Mouse (Mus musculus): ENCODE data around the gene Rtl10. TPM values are rescaled to one million over a fixed set of nuclear protein-coding genes. Genes with fewer than 3 reads are reported as not detected.

Rtl10 gene
- total and polyA plus RNA-seq, 3 experiments = 5.9 to 13.3 TPM; not detected in 1

DNA sequence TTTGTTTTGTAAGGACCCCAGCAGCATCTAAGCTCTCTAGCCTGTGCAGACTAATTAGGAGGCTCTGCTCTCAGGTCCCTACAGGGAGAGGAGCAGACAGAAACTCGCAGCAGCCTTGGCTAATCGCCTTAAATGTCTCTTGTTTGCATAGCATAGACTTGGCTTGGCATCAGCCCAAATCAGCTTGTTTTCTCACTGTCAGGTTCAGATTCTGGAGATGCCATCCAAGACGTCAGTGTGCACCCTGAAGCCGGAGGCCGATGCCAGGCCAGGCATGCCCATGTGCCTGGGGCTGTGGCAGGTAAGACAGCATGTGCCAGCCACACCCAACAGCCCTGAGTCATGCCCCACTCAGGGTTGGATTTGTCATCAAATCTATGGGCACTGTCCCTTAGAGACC lies 49.2 kb downstream of the Rtl10 start:
- TF ChIP-seq NELFE (IDR thresholded peaks at IDR 0.05; ENCODE audit: low read depth, low read length) (no peak), ETS1 (IDR thresholded peaks at IDR 0.05; ENCODE audit: low read depth, low read length) (no peak), BHLHE40 (IDR thresholded peaks at IDR 0.05; ENCODE audit: borderline replicate concordance, low read depth, low read length) (no peak), USF2 (IDR thresholded peaks at IDR 0.05; ENCODE audit: borderline replicate concordance in 1 of 2, insufficient read depth in 1 of 2, low read depth in 1 of 2, low read length in 2 of 2) (no peak), POLR2A (IDR thresholded peaks at IDR 0.05; ENCODE audit: control insufficient read depth in 1 of 2, insufficient read depth in 1 of 2, low read depth in 1 of 2, low read length in 2 of 2, poor library complexity in 1 of 2) (no peak)
- H3K79me2 ChIP-seq (ENCODE audit: control insufficient read depth, insufficient read depth, low read length, poor library complexity) = no peaks in the 10 kb centered on the region
- H3K27ac ChIP-seq (ENCODE audit: control insufficient read depth, low read depth, low read length) = no peak overlapping the region
- no peak for DNase-seq (ENCODE audit: low read depth, low spot score)
- H3K27me3 ChIP-seq (ENCODE audit: control insufficient read depth in 1 of 2, insufficient read depth in 2 of 2, low read length in 2 of 2) = no peaks in the 10 kb centered on the region
- no peaks in the 10 kb centered on the region for H3K9me3 ChIP-seq (replicated peaks; ENCODE audit: insufficient read depth, low read length)
- no peak overlapping the region for H3K9ac ChIP-seq (ENCODE audit: control insufficient read depth, low read depth, low read length, poor library complexity, severe bottlenecking)
- H3K36me3 ChIP-seq (ENCODE audit: control insufficient read depth in 1 of 2, insufficient read depth in 2 of 2, low read length in 2 of 2) = no peaks in the 10 kb centered on the region
- H3K4me3 ChIP-seq (ENCODE audit: control insufficient read depth in 1 of 2, insufficient read depth in 1 of 2, low read depth in 2 of 2, low read length in 2 of 2) = no peak overlapping the region
- H3K4me1 ChIP-seq (ENCODE audit: control insufficient read depth in 1 of 2, insufficient read depth in 2 of 2, low read length in 2 of 2) = no peaks in the 10 kb centered on the region

Other genes with a start within 250 kb of the Rtl10 start
- 0.77 and 0.85 TPM in 2 replicates for gene Gm49776, start 240.6 kb upstream of the Rtl10 start, total RNA-seq (2012; rRNA removed)
- 10 to 100 TPM in 1 of 2 experiments, not detected in 1; 32.7 TPM for gene Gm49776, start 240.6 kb upstream of the Rtl10 start, polyA plus RNA-seq (2012; ENCODE audit: insufficient read depth in 1 of 2, insufficient read length in 2 of 2, low read depth in 1 of 2, low replicate concordance in 2 of 2, missing spikeins in 1 of 2)
- 40.3 and 40.6 TPM in 2 replicates for gene Dgcr8, start 209.7 kb upstream of the Rtl10 start, total RNA-seq (2012; rRNA removed)
- gene Dgcr8, start 209.7 kb upstream of the Rtl10 start, polyA plus RNA-seq (2012; ENCODE audit: insufficient read depth in 1 of 2, insufficient read length in 2 of 2, low read depth in 1 of 2, low replicate concordance in 2 of 2, missing spikeins in 1 of 2) = 10 to 100 TPM in 1 of 2 experiments, not detected in 1; 39.6 TPM
- gene Tango2, start 150.8 kb upstream of the Rtl10 start, total RNA-seq (2012; rRNA removed) = 38.0 and 55.9 TPM in 2 replicates
- 10 to 100 TPM in 1 of 2 experiments, not detected in 1; 98.3 TPM for gene Tango2, start 150.8 kb upstream of the Rtl10 start, polyA plus RNA-seq (2012; ENCODE audit: insufficient read depth in 1 of 2, insufficient read length in 2 of 2, low read depth in 1 of 2, low replicate concordance in 2 of 2, missing spikeins in 1 of 2)
- 8.9 and 9.1 TPM in 2 replicates for gene Arvcf, start 150.7 kb upstream of the Rtl10 start, total RNA-seq (2012; rRNA removed)
- gene Arvcf, start 150.7 kb upstream of the Rtl10 start, polyA plus RNA-seq (2012; ENCODE audit: insufficient read depth in 1 of 2, insufficient read length in 2 of 2, low read depth in 1 of 2, low replicate concordance in 2 of 2, missing spikeins in 1 of 2) = 10 to 100 TPM in 1 of 2 experiments, not detected in 1; 14.5 TPM
- 25.7 and 31.2 TPM in 2 replicates for gene Txnrd2, start 72.5 kb upstream of the Rtl10 start, total RNA-seq (2012; rRNA removed)
- gene Txnrd2, start 72.5 kb upstream of the Rtl10 start, polyA plus RNA-seq (2012; ENCODE audit: insufficient read depth in 1 of 2, insufficient read length in 2 of 2, low read depth in 1 of 2, low replicate concordance in 2 of 2, missing spikeins in 1 of 2) = 10 to 100 TPM in 1 of 2 experiments, not detected in 1; 46.8 TPM
- 48.8 and 62.5 TPM in 2 replicates for gene Comt, start 72.0 kb upstream of the Rtl10 start, total RNA-seq (2012; rRNA removed)
- gene Comt, start 72.0 kb upstream of the Rtl10 start, polyA plus RNA-seq (2012; ENCODE audit: insufficient read depth in 1 of 2, insufficient read length in 2 of 2, low read depth in 1 of 2, low replicate concordance in 2 of 2, missing spikeins in 1 of 2) = 10 to 100 TPM in 1 of 2 experiments, not detected in 1; 71.8 TPM
- gene Gnb1l, start 188 bp upstream of the Rtl10 start, total RNA-seq (2012; rRNA removed) = 31.4 and 37.9 TPM in 2 replicates
- 10 to 100 TPM in 1 of 2 experiments, not detected in 1; 47.8 TPM for gene Gnb1l, start 188 bp upstream of the Rtl10 start, polyA plus RNA-seq (2012; ENCODE audit: insufficient read depth in 1 of 2, insufficient read length in 2 of 2, low read depth in 1 of 2, low replicate concordance in 2 of 2, missing spikeins in 1 of 2)
- gene Tbx1, start 91.8 kb downstream of the Rtl10 start, total RNA-seq (2012; rRNA removed) = not detected in 2 replicates
- not detected for gene Tbx1, start 91.8 kb downstream of the Rtl10 start, polyA plus RNA-seq (2012; ENCODE audit: insufficient read depth in 1 of 2, insufficient read length in 2 of 2, low read depth in 1 of 2, low replicate concordance in 2 of 2, missing spikeins in 1 of 2)
- 0.35 and 0.42 TPM in 2 replicates for gene Gp1bb, start 123.5 kb downstream of the Rtl10 start, total RNA-seq (2012; rRNA removed)
- gene Gp1bb, start 123.5 kb downstream of the Rtl10 start, polyA plus RNA-seq (2012; ENCODE audit: insufficient read depth in 1 of 2, insufficient read length in 2 of 2, low read depth in 1 of 2, low replicate concordance in 2 of 2, missing spikeins in 1 of 2) = under 1 TPM in 1 of 2 experiments, not detected in 1; 0.14 TPM
- gene Gm49601, start 127.5 kb downstream of the Rtl10 start, total RNA-seq (2012; rRNA removed) = 1.5 and 1.6 TPM in 2 replicates
- gene Gm49601, start 127.5 kb downstream of the Rtl10 start, polyA plus RNA-seq (2012; ENCODE audit: insufficient read depth in 1 of 2, insufficient read length in 2 of 2, low read depth in 1 of 2, low replicate concordance in 2 of 2, missing spikeins in 1 of 2) = 1 to 10 TPM in 1 of 2 experiments, not detected in 1; 4.6 TPM
- 7.4 and 8.3 TPM in 2 replicates for gene Sept5, start 131.1 kb downstream of the Rtl10 start, total RNA-seq (2012; rRNA removed)
- gene Sept5, start 131.1 kb downstream of the Rtl10 start, polyA plus RNA-seq (2012; ENCODE audit: insufficient read depth in 1 of 2, insufficient read length in 2 of 2, low read depth in 1 of 2, low replicate concordance in 2 of 2, missing spikeins in 1 of 2) = 10 to 100 TPM in 1 of 2 experiments, not detected in 1; 29.3 TPM